Mouse (Mus musculus): ENCODE data around the gene Lck.

DNA sequence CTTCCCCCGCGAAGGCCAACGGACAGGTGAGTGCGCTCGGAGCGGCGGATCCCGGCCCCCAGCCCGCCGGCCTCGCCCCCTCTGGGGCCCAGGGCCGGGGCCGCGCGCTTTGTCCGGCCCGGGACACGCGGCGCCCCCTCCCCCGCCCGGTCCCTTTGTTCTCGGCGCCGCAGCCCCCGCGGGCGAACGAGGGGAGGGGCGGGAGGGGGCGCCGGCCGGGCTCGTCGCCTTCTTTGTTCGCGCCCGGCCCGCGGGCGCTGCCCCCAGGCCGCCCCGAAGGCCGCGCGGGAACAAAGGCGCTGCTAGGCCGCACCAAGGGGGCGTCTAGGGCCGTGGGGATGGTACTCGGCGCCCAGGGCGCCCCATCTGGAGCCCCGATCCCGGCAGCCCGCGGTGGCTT, 59.5 kb downstream of the Lck start:
- TF ChIP-seq GATA1 (IDR thresholded peaks at IDR 0.05; ENCODE audit: low read length) (no peak), TAL1 (IDR thresholded peaks at IDR 0.05; ENCODE audit: low read length) (no peak)
